8 mouse cellular contexts compared by ENCODE assay signal in the genomic region with DNA sequence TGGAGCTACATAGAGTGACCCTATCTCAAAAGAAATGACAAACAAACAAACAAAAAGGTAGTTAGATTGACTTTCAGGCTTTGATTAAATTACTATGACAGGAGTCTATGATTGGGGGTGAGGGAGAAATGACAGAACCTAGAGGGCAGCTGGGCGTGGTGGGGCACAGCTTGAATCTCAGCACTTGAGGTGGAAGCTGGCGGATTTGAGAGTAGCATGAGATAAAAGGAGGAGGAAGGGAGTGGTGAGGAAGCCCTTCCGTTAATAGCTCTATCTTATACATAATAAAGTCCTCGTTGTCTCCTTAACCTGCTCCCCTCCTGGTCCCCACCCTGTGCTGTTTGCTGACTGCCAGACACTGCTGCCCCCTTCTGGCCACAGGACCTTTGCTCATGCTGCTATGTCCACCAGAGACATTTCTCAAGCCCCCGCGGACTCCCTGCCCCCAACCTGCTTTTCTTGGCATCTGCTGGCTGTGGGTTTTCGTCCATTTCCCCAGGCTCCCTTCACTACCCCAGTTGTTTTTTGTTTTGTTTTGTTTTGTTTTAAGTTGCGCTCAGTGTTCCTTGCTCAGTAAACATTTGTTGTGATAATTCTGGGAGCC. TPM values are rescaled to one million over a fixed set of nuclear protein-coding genes. Genes with fewer than 3 reads are reported as not detected.
DNase-seq lines count a peak whose midpoint lies in the region; ATAC-seq lines count a peak whose summit lies in the region.

No protein-coding gene starts in this region.

- H3K9me3 ChIP-seq in midbrain, embryonic 11.5 days (ENCODE audit: control insufficient read depth, low read length), result no peaks in the 10 kb centered on the region
- H3K9me3 ChIP-seq in midbrain, embryonic 16.5 days (replicated peaks; ENCODE audit: control insufficient read depth, low read length, poor library complexity, severe bottlenecking), result no peaks in the 10 kb centered on the region
- no peaks in the 10 kb centered on the region for H3K9me3 ChIP-seq in embryonic facial prominence, embryonic 12.5 days

- no peak overlapping the region for H3K4me2 ChIP-seq in midbrain, embryonic 11.5 days
- no peak overlapping the region for H3K4me2 ChIP-seq in midbrain, embryonic 16.5 days (ENCODE audit: low read length)
- H3K4me2 ChIP-seq in embryonic facial prominence, embryonic 12.5 days (replicated peaks), result no peak overlapping the region

- 0 out of 2 replicates have a peak, but pooled peaks have one; percentile 35 for ATAC-seq in midbrain, embryonic 11.5 days (ENCODE audit: low FRiP score)
- ATAC-seq in midbrain, embryonic 16.5 days, result no peak
- 0 out of 2 replicates have a peak, but pooled peaks have one; percentile 41 for ATAC-seq in embryonic facial prominence, embryonic 12.5 days (ENCODE audit: insufficient number of reproducible peaks, insufficient read depth, low FRiP score, low TSS enrichment)

- 26% methylated on average over 8 of the region's 8 CpGs for WGBS in midbrain, embryonic 11.5 days
- 30% methylated on average over 8 of the region's 8 CpGs for WGBS in midbrain, embryonic 16.5 days
- 33% methylated on average over 8 of the region's 8 CpGs for WGBS in embryonic facial prominence, embryonic 12.5 days

- no peak overlapping the region for H3K9ac ChIP-seq in midbrain, embryonic 11.5 days (ENCODE audit: low read length)
- no peak overlapping the region for H3K9ac ChIP-seq in midbrain, embryonic 16.5 days (ENCODE audit: low read depth, low read length)
- H3K9ac ChIP-seq in embryonic facial prominence, embryonic 12.5 days, result no peak overlapping the region

- H3K4me3 ChIP-seq in midbrain, embryonic 11.5 days (ENCODE audit: low read depth, low read length), result no peak overlapping the region
- no peak overlapping the region for H3K4me3 ChIP-seq in midbrain, embryonic 16.5 days (ENCODE audit: low read depth, low read length)
- no peak overlapping the region for H3K4me3 ChIP-seq in embryonic facial prominence, embryonic 12.5 days

- no peaks in the 10 kb centered on the region for H3K27me3 ChIP-seq in midbrain, embryonic 11.5 days (ENCODE audit: control insufficient read depth, insufficient read depth, low read length)
- H3K27me3 ChIP-seq in midbrain, embryonic 16.5 days (ENCODE audit: control insufficient read depth, insufficient read depth, low read depth, low read length), result no peaks in the 10 kb centered on the region
- no peaks in the 10 kb centered on the region for H3K27me3 ChIP-seq in embryonic facial prominence, embryonic 12.5 days

- peak; percentile 59 to 60 for DNase-seq in cerebellum, adult 18-20 months
- DNase-seq in cerebellum, adult 8-10 months, result no peak
- peak; percentile 90 for DNase-seq in midbrain, embryonic 11.5 days (ENCODE audit: low spot score, missing footprints)
- peak; percentile 73 to 86 for DNase-seq in kidney, postnatal 36 days
- DNase-seq in naive thymus-derived CD4-positive, alpha-beta T cell, adult 2 months (ENCODE audit: low read depth), result peak; percentile 79
- no peak for DNase-seq in right cerebral cortex, postnatal 14 days

- no peaks in the 10 kb centered on the region for H3K36me3 ChIP-seq in midbrain, embryonic 11.5 days (ENCODE audit: control insufficient read depth, insufficient read depth, low read length)
- H3K36me3 ChIP-seq in midbrain, embryonic 16.5 days (ENCODE audit: control insufficient read depth, insufficient read depth, low read length), result no peaks in the 10 kb centered on the region
- no peaks in the 10 kb centered on the region for H3K36me3 ChIP-seq in embryonic facial prominence, embryonic 12.5 days

- H3K27ac ChIP-seq in midbrain, embryonic 11.5 days (ENCODE audit: low read depth, low read length), result no peak overlapping the region
- H3K27ac ChIP-seq in midbrain, embryonic 16.5 days (ENCODE audit: low read length), result no peak overlapping the region
- no peak overlapping the region for H3K27ac ChIP-seq in embryonic facial prominence, embryonic 12.5 days

- H3K4me1 ChIP-seq in midbrain, embryonic 11.5 days (ENCODE audit: control insufficient read depth, insufficient read depth, low read length), result no peaks in the 10 kb centered on the region
- no peaks in the 10 kb centered on the region for H3K4me1 ChIP-seq in midbrain, embryonic 16.5 days (ENCODE audit: control insufficient read depth, insufficient read depth, low read length)
- no peaks in the 10 kb centered on the region for H3K4me1 ChIP-seq in embryonic facial prominence, embryonic 12.5 days

RNA-seq across cellular contexts. Expression of a gene that starts 4.8 kb away (rescaled TPM):
- polyA plus RNA-seq in midbrain, embryonic 11.5 days (2014; fragmentation: Nextera tagmentation; extraction: Ambion mirVana), result 0.67 and 1.0 TPM in 2 replicates
- polyA plus RNA-seq in midbrain, embryonic 16.5 days (2015; fragmentation: Nextera tagmentation; extraction: Ambion mirVana), result 0.29 and 0.46 TPM in 2 replicates
- 0.37 and 0.73 TPM in 2 replicates for polyA plus RNA-seq in embryonic facial prominence, embryonic 12.5 days (2016; fragmentation: Nextera tagmentation; extraction: Ambion mirVana)

RNA-seq across cellular contexts. Expression of a gene that starts 9.1 kb away (rescaled TPM):
- polyA plus RNA-seq in midbrain, embryonic 11.5 days (2014; fragmentation: Nextera tagmentation; extraction: Ambion mirVana), result 0.21 and 0.25 TPM in 2 replicates
- 0.20 and 0.22 TPM in 2 replicates for polyA plus RNA-seq in midbrain, embryonic 16.5 days (2015; fragmentation: Nextera tagmentation; extraction: Ambion mirVana)
- polyA plus RNA-seq in embryonic facial prominence, embryonic 12.5 days (2016; fragmentation: Nextera tagmentation; extraction: Ambion mirVana), result 0.17 and 0.19 TPM in 2 replicates

RNA-seq across cellular contexts. Expression of a gene that starts 18.1 kb away (rescaled TPM):
- 791 and 797 TPM in 2 replicates for polyA plus RNA-seq in midbrain, embryonic 11.5 days (2014; fragmentation: Nextera tagmentation; extraction: Ambion mirVana)
- 1,035 and 1,037 TPM in 2 replicates for polyA plus RNA-seq in midbrain, embryonic 16.5 days (2015; fragmentation: Nextera tagmentation; extraction: Ambion mirVana)
- 761 and 784 TPM in 2 replicates for polyA plus RNA-seq in embryonic facial prominence, embryonic 12.5 days (2016; fragmentation: Nextera tagmentation; extraction: Ambion mirVana)

RNA-seq across cellular contexts. Expression of a gene that starts 19.3 kb away (rescaled TPM):
- 10.3 and 10.7 TPM in 2 replicates for polyA plus RNA-seq in midbrain, embryonic 11.5 days (2014; fragmentation: Nextera tagmentation; extraction: Ambion mirVana)
- 9.1 and 11.0 TPM in 2 replicates for polyA plus RNA-seq in midbrain, embryonic 16.5 days (2015; fragmentation: Nextera tagmentation; extraction: Ambion mirVana)
- polyA plus RNA-seq in embryonic facial prominence, embryonic 12.5 days (2016; fragmentation: Nextera tagmentation; extraction: Ambion mirVana), result 11.6 and 12.6 TPM in 2 replicates

RNA-seq across cellular contexts. Expression of a gene that starts 27.8 kb away (rescaled TPM):
- polyA plus RNA-seq in midbrain, embryonic 11.5 days (2014; fragmentation: Nextera tagmentation; extraction: Ambion mirVana), result not detected in 2 replicates
- polyA plus RNA-seq in midbrain, embryonic 16.5 days (2015; fragmentation: Nextera tagmentation; extraction: Ambion mirVana), result not detected in 2 replicates
- polyA plus RNA-seq in embryonic facial prominence, embryonic 12.5 days (2016; fragmentation: Nextera tagmentation; extraction: Ambion mirVana), result not detected in 2 replicates

Comparison
In these comparisons a context has a peak if more than half of its experiments do, and no peak if none do; other contexts are left out.
1. DNase-seq: peak in cerebellum, adult 18-20 months (2 of 2), midbrain, embryonic 11.5 days (single experiment), kidney, postnatal 36 days (2 of 2) and naive thymus-derived CD4-positive, alpha-beta T cell, adult 2 months (single experiment); none in cerebellum, adult 8-10 months (single experiment) and right cerebral cortex, postnatal 14 days (single experiment).